Mouse (Mus musculus) R1 (cell line): ENCODE data around the gene Farsa.
A peak's percentile ranks its signal among the peaks of the same experiment; 100 is the strongest.

Experiments
- DNase-seq: peaks from one replicate; pipeline ENCODE4 v3.0.0-alpha.2; 2018; ENCODE audit warnings: low read depth, low spot score

Gene Farsa

DNA sequence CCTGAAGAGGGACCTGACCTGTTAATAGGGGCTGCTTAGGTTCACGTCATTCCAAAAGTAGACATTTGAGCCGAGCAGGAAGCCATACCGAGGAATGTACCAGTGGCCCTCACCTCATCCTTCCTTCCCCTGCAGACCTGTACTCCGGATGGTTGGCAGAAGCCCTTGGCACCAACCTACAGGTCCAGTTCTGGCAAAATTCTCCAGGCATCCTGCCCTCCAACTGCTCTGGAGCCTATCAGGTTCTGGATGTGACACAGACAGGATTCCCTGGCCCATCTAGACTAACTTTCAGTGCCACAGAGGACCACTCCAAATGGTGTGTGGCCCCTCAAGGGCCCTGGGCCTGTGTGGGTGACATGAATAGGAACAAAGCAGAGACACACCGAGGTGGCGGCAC lies 53.8 kb downstream of the Farsa start:
- no peak for DNase-seq

DNA sequence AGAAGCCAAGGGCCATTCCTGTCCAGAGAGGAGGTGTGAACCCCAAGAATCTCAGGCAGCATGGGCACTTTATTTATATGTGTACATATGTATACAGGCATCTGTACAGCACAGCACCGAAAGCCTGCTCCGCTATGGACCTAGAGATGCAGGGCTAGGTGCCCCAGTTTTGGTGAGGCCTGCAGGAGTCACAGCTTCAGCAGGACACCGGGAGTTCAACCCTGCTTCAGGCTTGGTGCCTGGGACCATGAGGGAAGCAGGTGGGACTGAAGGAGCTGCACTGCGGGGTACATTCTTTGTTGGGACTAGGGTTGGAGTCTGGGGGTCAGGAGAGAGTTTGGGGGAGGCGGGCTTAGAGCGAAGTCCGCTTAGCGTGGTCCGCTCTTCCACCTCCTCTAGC lies 55.1 kb downstream of the Farsa start:
- no peak for DNase-seq

DNA sequence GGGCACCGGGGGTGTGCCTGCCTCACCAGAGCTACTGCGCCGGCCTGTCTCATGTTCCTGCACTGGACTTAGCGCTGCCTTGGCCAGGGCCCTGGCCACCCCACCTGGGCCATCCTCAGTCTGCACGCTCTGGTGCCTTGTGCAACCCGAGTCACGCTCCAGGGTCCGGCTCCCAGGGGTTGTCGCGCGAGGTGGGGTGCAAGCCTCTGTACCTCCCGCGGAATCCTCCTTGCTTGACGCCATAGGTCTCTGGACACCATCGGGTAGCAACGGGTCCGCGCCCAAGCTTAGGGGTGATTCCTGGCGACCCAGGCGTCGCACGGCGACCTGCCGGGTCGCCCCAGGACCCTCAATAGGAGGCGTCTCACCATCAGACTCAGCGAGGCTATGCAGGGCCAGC lies 55.6 kb downstream of the Farsa start:
- no peak for DNase-seq

DNA sequence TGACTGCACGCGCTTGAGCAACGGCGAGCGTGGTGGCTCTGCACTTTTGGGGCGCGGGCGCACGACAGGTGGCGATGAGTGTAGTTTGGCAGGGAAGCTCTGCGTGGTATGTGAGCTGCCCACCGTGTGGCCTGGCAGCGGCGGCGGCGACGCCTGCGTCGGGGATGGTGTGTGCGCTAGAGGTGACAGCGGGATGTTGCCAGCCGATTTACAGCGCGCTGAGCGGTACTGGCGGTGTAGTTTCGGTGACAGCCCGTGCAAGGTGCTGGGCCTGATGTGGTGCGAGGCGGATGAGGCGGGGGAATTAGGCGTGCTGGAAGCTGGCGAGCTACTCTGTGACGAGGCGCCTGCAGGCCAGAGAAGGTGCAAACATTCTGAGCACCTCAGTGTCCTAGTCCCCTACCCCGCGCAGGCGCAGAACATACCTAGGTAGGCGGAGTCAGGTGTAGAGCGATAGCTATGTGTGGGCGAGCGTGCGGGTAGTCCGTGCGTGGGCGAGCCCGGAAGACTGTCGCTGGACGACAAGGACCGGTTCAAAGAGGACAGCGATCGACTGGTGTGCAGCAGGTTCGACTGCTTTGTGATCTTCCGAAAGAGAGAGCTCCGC lies 56.2 kb downstream of the Farsa start:
- DNase-seq = peak; percentile 98

- DNase-seq = peak; percentile 68
Observed at GRCm38 (mm10) chr8:84913502-84913900, 56.7 kb downstream of the Farsa start.

DNA sequence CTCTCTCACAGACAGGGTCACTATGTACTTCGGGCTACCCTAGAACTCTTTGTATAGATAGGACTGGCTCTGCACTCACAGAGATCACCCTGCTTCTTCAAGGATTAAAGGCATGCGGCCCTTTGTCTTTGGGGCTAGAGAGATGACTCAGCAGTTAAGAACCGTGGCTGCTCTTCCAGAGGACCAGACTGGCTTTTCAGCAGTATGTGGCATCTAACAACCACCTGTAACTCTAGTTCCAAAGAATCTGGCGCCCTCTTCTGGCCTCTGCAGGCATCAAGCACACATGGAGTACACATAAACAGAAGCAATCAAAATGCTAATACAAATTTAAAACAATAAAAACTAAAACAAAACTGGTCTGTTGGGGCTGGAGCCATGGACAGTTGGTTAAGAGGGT lies 57.2 kb downstream of the Farsa start:
- peak; percentile 97 for DNase-seq

- DNase-seq = peak; percentile 97
Observed at GRCm38 (mm10) chr8:84915269-84915668, 58.5 kb downstream of the Farsa start.

DNA sequence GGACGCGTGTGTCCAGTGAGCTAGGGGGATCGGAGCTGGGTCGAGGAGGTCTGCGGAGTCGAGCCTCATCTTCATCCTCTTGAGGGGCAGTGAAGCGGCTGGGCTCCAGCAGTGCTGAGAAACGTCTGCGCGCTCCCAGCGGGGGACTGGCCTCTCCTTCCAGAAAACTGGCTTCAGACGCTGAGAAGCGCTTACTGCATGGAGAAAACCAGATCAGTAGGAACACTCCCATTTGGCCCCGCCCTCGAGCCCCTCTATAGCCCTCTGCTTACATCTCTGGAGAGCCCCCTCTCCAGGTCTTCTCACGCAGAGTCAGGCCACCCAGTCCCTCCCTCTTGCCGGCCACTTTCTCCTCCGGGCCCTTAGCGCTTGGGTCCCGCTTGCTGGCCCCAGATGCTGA lies 61.0 kb downstream of the Farsa start:
- DNase-seq = peak; percentile 76

DNA sequence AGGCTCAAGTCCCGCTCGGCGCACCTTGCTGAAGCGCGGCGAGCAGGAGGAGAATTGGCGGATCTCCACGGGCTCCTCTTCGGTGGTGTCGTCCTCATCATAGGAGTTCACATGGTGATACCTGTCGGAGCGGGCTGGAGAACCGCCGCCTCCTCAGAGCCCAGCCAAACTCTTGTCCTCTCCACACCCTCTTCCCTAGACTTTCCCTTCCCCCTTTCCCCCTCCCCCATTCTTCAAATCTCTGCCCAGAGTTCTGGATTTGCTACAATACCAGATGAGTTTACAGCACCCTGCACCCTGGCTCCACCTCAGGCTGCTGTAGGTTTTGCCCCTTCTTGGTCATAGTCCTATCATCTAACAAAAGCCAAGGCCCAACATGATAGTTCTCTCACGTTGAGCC lies 61.9 kb downstream of the Farsa start:
- peak; percentile 68 for DNase-seq
